Mouse (Mus musculus): ENCODE results near the gene Ptprn. TPM values are rescaled to one million over a fixed set of nuclear protein-coding genes. Genes with fewer than 3 reads are reported as not detected.

Ptprn gene
- polyA plus RNA-seq, 1 experiment from 2014 or later = 33.4 TPM

Small RNA genes lying within 50 kb of the gene (microRNA-seq; reads per million reads assigned to microRNA genes)
- gene Gm27943 = not detected

Other genes with a start within 250 kb of the Ptprn start
- 5.1 and 5.2 TPM in 2 replicates for gene Nhej1, start 139.3 kb downstream of the Ptprn start, polyA plus RNA-seq (2015; fragmentation: Nextera tagmentation; extraction: Ambion mirVana)
- gene Slc23a3, start 130.6 kb downstream of the Ptprn start, polyA plus RNA-seq (2015; fragmentation: Nextera tagmentation; extraction: Ambion mirVana) = not detected in 2 replicates
- 52.5 and 54.0 TPM in 2 replicates for gene Cnppd1, start 121.8 kb downstream of the Ptprn start, polyA plus RNA-seq (2015; fragmentation: Nextera tagmentation; extraction: Ambion mirVana)
- gene Retreg2, start 121.7 kb downstream of the Ptprn start, polyA plus RNA-seq (2015; fragmentation: Nextera tagmentation; extraction: Ambion mirVana) = 134 and 138 TPM in 2 replicates
- gene Zfand2b, start 95.9 kb downstream of the Ptprn start, polyA plus RNA-seq (2015; fragmentation: Nextera tagmentation; extraction: Ambion mirVana) = 38.2 and 41.8 TPM in 2 replicates
- 57.1 and 57.7 TPM in 2 replicates for gene Abcb6, start 84.1 kb downstream of the Ptprn start, polyA plus RNA-seq (2015; fragmentation: Nextera tagmentation; extraction: Ambion mirVana)
- 27.2 and 29.5 TPM in 2 replicates for gene Ankzf1, start 72.4 kb downstream of the Ptprn start, polyA plus RNA-seq (2015; fragmentation: Nextera tagmentation; extraction: Ambion mirVana)
- gene Atg9a, start 72.3 kb downstream of the Ptprn start, polyA plus RNA-seq (2015; fragmentation: Nextera tagmentation; extraction: Ambion mirVana) = 59.0 and 60.8 TPM in 2 replicates
- 23.0 and 25.4 TPM in 2 replicates for gene Glb1l, start 53.7 kb downstream of the Ptprn start, polyA plus RNA-seq (2015; fragmentation: Nextera tagmentation; extraction: Ambion mirVana)
- gene Stk16, start 53.7 kb downstream of the Ptprn start, polyA plus RNA-seq (2015; fragmentation: Nextera tagmentation; extraction: Ambion mirVana) = 147 and 154 TPM in 2 replicates
- gene Tuba4a, start 44.6 kb downstream of the Ptprn start, polyA plus RNA-seq (2015; fragmentation: Nextera tagmentation; extraction: Ambion mirVana) = 11.2 and 22.2 TPM in 2 replicates
- gene A630095N17Rik, start 32.4 kb downstream of the Ptprn start, polyA plus RNA-seq (2015; fragmentation: Nextera tagmentation; extraction: Ambion mirVana) = not detected in 2 replicates
- 79.4 and 84.3 TPM in 2 replicates for gene Dnajb2, start 28.1 kb downstream of the Ptprn start, polyA plus RNA-seq (2015; fragmentation: Nextera tagmentation; extraction: Ambion mirVana)
- gene Resp18, start 13.9 kb upstream of the Ptprn start, polyA plus RNA-seq (2015; fragmentation: Nextera tagmentation; extraction: Ambion mirVana) = 209 and 241 TPM in 2 replicates
- 136 and 145 TPM in 2 replicates for gene Dnpep, start 53.5 kb upstream of the Ptprn start, polyA plus RNA-seq (2015; fragmentation: Nextera tagmentation; extraction: Ambion mirVana)
- gene Des, start 95.8 kb upstream of the Ptprn start, polyA plus RNA-seq (2015; fragmentation: Nextera tagmentation; extraction: Ambion mirVana) = 1.2 and 1.7 TPM in 2 replicates
- 17.7 and 20.8 TPM in 2 replicates for gene Speg, start 110.8 kb upstream of the Ptprn start, polyA plus RNA-seq (2015; fragmentation: Nextera tagmentation; extraction: Ambion mirVana)
- gene Gmppa, start 171.4 kb upstream of the Ptprn start, polyA plus RNA-seq (2015; fragmentation: Nextera tagmentation; extraction: Ambion mirVana) = 79.7 and 81.3 TPM in 2 replicates
- gene Asic4, start 185.9 kb upstream of the Ptprn start, polyA plus RNA-seq (2015; fragmentation: Nextera tagmentation; extraction: Ambion mirVana) = 45.4 and 54.8 TPM in 2 replicates
- gene Chpf, start 214.8 kb upstream of the Ptprn start, polyA plus RNA-seq (2015; fragmentation: Nextera tagmentation; extraction: Ambion mirVana) = 34.8 and 37.5 TPM in 2 replicates
- gene Tmem198, start 215.0 kb upstream of the Ptprn start, polyA plus RNA-seq (2015; fragmentation: Nextera tagmentation; extraction: Ambion mirVana) = 52.0 and 56.7 TPM in 2 replicates
- gene Obsl1, start 241.9 kb upstream of the Ptprn start, polyA plus RNA-seq (2015; fragmentation: Nextera tagmentation; extraction: Ambion mirVana) = 23.1 and 24.2 TPM in 2 replicates
- gene Inha, start 242.6 kb upstream of the Ptprn start, polyA plus RNA-seq (2015; fragmentation: Nextera tagmentation; extraction: Ambion mirVana) = 19.7 and 21.2 TPM in 2 replicates